36 mouse cellular contexts compared by ENCODE assay signal in genomic region chr11:109434233-109434798, GRCm38 (mm10). TPM values are rescaled to one million over a fixed set of nuclear protein-coding genes. Genes with fewer than 3 reads are reported as not detected.
DNase-seq lines count a peak whose midpoint lies in the region; ATAC-seq lines count a peak whose summit lies in the region.
"Had no signal": no experiment of that assay in that cellular context is flagged by ENCODE, and none has a peak within 500 bp of the region (broad histone marks: within the 10 kb centered on the region; RNA-seq: fewer than 3 reads in every experiment).

No protein-coding gene starts in this region.

- DNase-seq in CD4-positive, CD25-positive, alpha-beta regulatory T cell, adult 2 months (ENCODE audit: low read depth, low spot score), result peak; percentile 46
- no peak for DNase-seq in cerebellum, postnatal 14 days
- DNase-seq in left cerebral cortex, adult 18-20 months (ENCODE audit: low spot score in 2 of 2), result no peak
- no peak for DNase-seq in lung, postnatal 4 days
- DNase-seq: adrenal gland, postnatal 14 days; cerebellum, adult 11 months; cerebellum, adult 9-10 months; gastrocnemius, postnatal 14 days; heart, adult 18-20 months; heart, postnatal 4 days; kidney, adult 8-10 months; kidney, postnatal 4 days; lung, embryonic 14.5 days; lung, postnatal 14 days; retina, postnatal 1 day; right cerebral cortex, postnatal 14 days; thymus, postnatal 14 days had no signal

- no peak for ATAC-seq in CD4-positive, CD25-positive, alpha-beta regulatory T cell, adult 4 months
- peak; percentile 10 for ATAC-seq in activated CD4-positive, CD25-positive, alpha-beta regulatory T cell, adult 4 months
- peak; percentile 50 for ATAC-seq in megakaryocyte progenitor cell, adult 5-6 weeks (replicated peaks; ENCODE audit: poor library complexity)

RNA-seq across cellular contexts. Expression of gene Amz2, which starts 8.6 kb away (rescaled TPM):
- 10 to 100 TPM; 40.0 to 48.4 TPM for polyA plus RNA-seq in CD4-positive, CD25-positive, alpha-beta regulatory T cell, adult 4 months (2017; shearing (Covaris generic))
- polyA plus RNA-seq in activated CD4-positive, CD25-positive, alpha-beta regulatory T cell, adult 4 months (2017; shearing (Covaris generic)), result 10 to 100 TPM; 39.6 to 51.6 TPM
- total RNA-seq in megakaryocyte progenitor cell, adult 5-6 weeks (2015), result 34.0 and 37.6 TPM in 2 replicates
- 51.8 and 65.5 TPM in 2 replicates for total RNA-seq in megakaryocyte progenitor cell, adult 5-6 weeks (2017)
- 10 to 100 TPM; 49.2 to 56.1 TPM for total RNA-seq in left cerebral cortex, adult 18-20 months (2021)

RNA-seq across cellular contexts. Expression of gene 9930022D16Rik, which starts 20.6 kb away (rescaled TPM):
- polyA plus RNA-seq in CD4-positive, CD25-positive, alpha-beta regulatory T cell, adult 4 months (2017; shearing (Covaris generic)), result under 1 TPM; 0.22 to 0.39 TPM
- polyA plus RNA-seq in activated CD4-positive, CD25-positive, alpha-beta regulatory T cell, adult 4 months (2017; shearing (Covaris generic)), result under 1 TPM; 0.17 to 0.40 TPM
- total RNA-seq in megakaryocyte progenitor cell, adult 5-6 weeks (2015), result not detected in 2 replicates
- total RNA-seq in megakaryocyte progenitor cell, adult 5-6 weeks (2017), result not detected in 2 replicates
- total RNA-seq in left cerebral cortex, adult 18-20 months (2021), result not detected
- total RNA-seq: adrenal gland, postnatal 14 days; gastrocnemius, postnatal 14 days; heart, adult 18-20 months; heart, postnatal 4 days; left cerebral cortex, postnatal 25 days; liver, adult 2 months; midbrain, postnatal 0 days had no signal
- polyA plus RNA-seq: embryonic facial prominence, embryonic 13.5 days; forebrain, embryonic 11.5 days; G1E; heart, embryonic 12.5 days; heart, postnatal 0 days; hindbrain, embryonic 13.5 days; intestine, embryonic 14.5 days; limb, embryonic 12.5 days; liver, adult 2 months; liver, embryonic 15.5 days; lung, embryonic 14.5 days; midbrain, embryonic 12.5 days; midbrain, postnatal 0 days; neural tube, embryonic 14.5 days; stomach, embryonic 16.5 days; urinary bladder, adult 2 months had no signal

RNA-seq across cellular contexts. Expression of gene Arsg, which starts 38.9 kb away (rescaled TPM):
- polyA plus RNA-seq in CD4-positive, CD25-positive, alpha-beta regulatory T cell, adult 4 months (2017; shearing (Covaris generic)), result 1 to 10 TPM; 4.5 to 7.1 TPM
- 1 to 10 TPM; 4.5 to 5.5 TPM for polyA plus RNA-seq in activated CD4-positive, CD25-positive, alpha-beta regulatory T cell, adult 4 months (2017; shearing (Covaris generic))
- 2.0 and 2.9 TPM in 2 replicates for total RNA-seq in megakaryocyte progenitor cell, adult 5-6 weeks (2015)
- total RNA-seq in megakaryocyte progenitor cell, adult 5-6 weeks (2017), result 1.5 and 1.9 TPM in 2 replicates
- total RNA-seq in left cerebral cortex, adult 18-20 months (2021), result 10 to 100 TPM; 12.0 to 14.7 TPM

RNA-seq across cellular contexts. Expression of gene Slc16a6, which starts 39.1 kb away (rescaled TPM):
- 10 to 100 TPM; 16.7 to 21.0 TPM for polyA plus RNA-seq in CD4-positive, CD25-positive, alpha-beta regulatory T cell, adult 4 months (2017; shearing (Covaris generic))
- 10 to 100 TPM; 21.1 to 24.9 TPM for polyA plus RNA-seq in activated CD4-positive, CD25-positive, alpha-beta regulatory T cell, adult 4 months (2017; shearing (Covaris generic))
- 40.0 and 41.6 TPM in 2 replicates for total RNA-seq in megakaryocyte progenitor cell, adult 5-6 weeks (2015)
- 12.6 and 21.3 TPM in 2 replicates for total RNA-seq in megakaryocyte progenitor cell, adult 5-6 weeks (2017)
- total RNA-seq in left cerebral cortex, adult 18-20 months (2021), result 10 to 100 TPM in 1 of 2 experiments, 1 to 10 TPM in 1; 8.9 to 11.3 TPM
